Mouse (Mus musculus): ENCODE data around the gene D930020B18Rik. TPM values are rescaled to one million over a fixed set of nuclear protein-coding genes. Genes with fewer than 3 reads are reported as not detected.

Gene D930020B18Rik
- polyA plus RNA-seq (2015; fragmentation: Nextera tagmentation; extraction: Ambion mirVana) = 0.11 TPM in 1 of 2 replicates, not detected in the other

- H3K4me2 ChIP-seq = peak within 1 kb of the TSS; percentile 95
- H3K9ac ChIP-seq = peak within 1 kb of the TSS; percentile 61
- H3K27ac ChIP-seq = no peak within 1 kb of the TSS
- H3K4me1 ChIP-seq = peaks cover 19% of the 10 kb centered on the region
- peak; percentile 60 for ATAC-seq
- under 1% methylated on average over 69 of the region's 69 CpGs for WGBS
- H3K9me3 ChIP-seq (replicated peaks) = no peaks in the 10 kb centered on the region
- H3K36me3 ChIP-seq (ENCODE audit: poor library complexity, severe bottlenecking) = no peaks in the 10 kb centered on the region
- peak within 1 kb of the TSS; percentile 54 for H3K4me3 ChIP-seq
- peaks cover 45% of the 10 kb centered on the region for H3K27me3 ChIP-seq
Measured at GRCm38 (mm10) chr10:121641272-121642053, at the start of gene D930020B18Rik. Gene D930020B18Rik (plus strand): TSS chr10:121641588.

- Histone ChIP-seq H3K27ac (no peak overlapping the region), H3K9ac (no peak overlapping the region), H3K27me3 (no peaks in the 10 kb centered on the region), H3K9me3 (replicated peaks) (no peaks in the 10 kb centered on the region), H3K4me2 (no peak overlapping the region), H3K4me3 (no peak overlapping the region), H3K36me3 (ENCODE audit: poor library complexity, severe bottlenecking) (peaks cover 88% of the 10 kb centered on the region), H3K4me1 (no peaks in the 10 kb centered on the region)
- ATAC-seq = no peak
- 91% methylated on average over 9 of the region's 9 CpGs for whole genome bisulfite sequencing
Measured at GRCm38 (mm10) chr10:121596580-121596979, 44.8 kb upstream of the D930020B18Rik start.

GRCm38 (mm10) chr10:121601272-121601671, 40.1 kb upstream of the D930020B18Rik start:
- H3K4me2 ChIP-seq = no peak overlapping the region
- no peak overlapping the region for H3K9ac ChIP-seq
- H3K27ac ChIP-seq = no peak overlapping the region
- no peak for ATAC-seq
- no peaks in the 10 kb centered on the region for H3K27me3 ChIP-seq
- no peaks in the 10 kb centered on the region for H3K4me1 ChIP-seq
- H3K4me3 ChIP-seq = no peak overlapping the region
- peaks cover 97% of the 10 kb centered on the region for H3K36me3 ChIP-seq (ENCODE audit: poor library complexity, severe bottlenecking)
- H3K9me3 ChIP-seq (replicated peaks) = no peaks in the 10 kb centered on the region
- 89% methylated on average over 6 of the region's 6 CpGs for WGBS

- Histone ChIP-seq H3K27ac (no peak overlapping the region), H3K4me2 (no peak overlapping the region), H3K9ac (no peak overlapping the region), H3K36me3 (ENCODE audit: poor library complexity, severe bottlenecking) (peaks cover 97% of the 10 kb centered on the region), H3K4me1 (no peaks in the 10 kb centered on the region), H3K4me3 (no peak overlapping the region), H3K27me3 (no peaks in the 10 kb centered on the region), H3K9me3 (replicated peaks) (no peaks in the 10 kb centered on the region)
- WGBS = 91% methylated on average over 4 of the region's 4 CpGs
- ATAC-seq = no peak
Measured at GRCm38 (mm10) chr10:121603556-121603955, 37.8 kb upstream of the D930020B18Rik start.

- Histone ChIP-seq H3K27me3 (no peaks in the 10 kb centered on the region), H3K9ac (no peak overlapping the region), H3K4me2 (no peak overlapping the region), H3K27ac (no peak overlapping the region), H3K9me3 (replicated peaks) (0 out of 2 replicates have a peak, but pooled peaks cover 3% of the 10 kb centered on the region), H3K4me3 (no peak overlapping the region), H3K36me3 (ENCODE audit: poor library complexity, severe bottlenecking) (peaks cover 93% of the 10 kb centered on the region), H3K4me1 (no peaks in the 10 kb centered on the region)
- no peak for ATAC-seq
- WGBS = 96% methylated on average over 13 of the region's 13 CpGs
Measured at GRCm38 (mm10) chr10:121604632-121605344, 36.6 kb upstream of the D930020B18Rik start.

GRCm38 (mm10) chr10:121608177-121608576, 33.2 kb upstream of the D930020B18Rik start:
- H3K9me3 ChIP-seq (replicated peaks) = 0 out of 2 replicates have a peak, but pooled peaks cover 3% of the 10 kb centered on the region
- no peak overlapping the region for H3K27ac ChIP-seq
- H3K9ac ChIP-seq = no peak overlapping the region
- no peak for ATAC-seq
- peaks cover 89% of the 10 kb centered on the region for H3K36me3 ChIP-seq (ENCODE audit: poor library complexity, severe bottlenecking)
- no peaks in the 10 kb centered on the region for H3K4me1 ChIP-seq
- 93% methylated on average over 10 of the region's 10 CpGs for WGBS
- H3K27me3 ChIP-seq = no peaks in the 10 kb centered on the region
- no peak overlapping the region for H3K4me2 ChIP-seq
- no peak overlapping the region for H3K4me3 ChIP-seq

- H3K4me3 ChIP-seq = no peak overlapping the region
- 59% methylated on average over 10 of the region's 10 CpGs for WGBS
- no peaks in the 10 kb centered on the region for H3K4me1 ChIP-seq
- 0 out of 2 replicates have a peak, but pooled peaks cover 3% of the 10 kb centered on the region for H3K9me3 ChIP-seq (replicated peaks)
- H3K9ac ChIP-seq = no peak overlapping the region
- no peak for ATAC-seq
- H3K36me3 ChIP-seq (ENCODE audit: poor library complexity, severe bottlenecking) = peaks cover 84% of the 10 kb centered on the region
- no peak overlapping the region for H3K27ac ChIP-seq
- H3K27me3 ChIP-seq = no peaks in the 10 kb centered on the region
- H3K4me2 ChIP-seq = no peak overlapping the region
Measured at GRCm38 (mm10) chr10:121611587-121611986, 29.8 kb upstream of the D930020B18Rik start.

- H3K27ac ChIP-seq = no peak overlapping the region
- H3K9me3 ChIP-seq (replicated peaks) = 0 out of 2 replicates have a peak, but pooled peaks cover 3% of the 10 kb centered on the region
- no peaks in the 10 kb centered on the region for H3K27me3 ChIP-seq
- H3K4me2 ChIP-seq = no peak overlapping the region
- no peak overlapping the region for H3K9ac ChIP-seq
- no peak overlapping the region for H3K4me3 ChIP-seq
- WGBS = 92% methylated on average over 6 of the region's 6 CpGs
- H3K4me1 ChIP-seq = no peaks in the 10 kb centered on the region
- no peak for ATAC-seq
- H3K36me3 ChIP-seq (ENCODE audit: poor library complexity, severe bottlenecking) = peaks cover 84% of the 10 kb centered on the region
Measured at GRCm38 (mm10) chr10:121612448-121612847, 28.9 kb upstream of the D930020B18Rik start.

- H3K4me3 ChIP-seq = no peak overlapping the region
- H3K4me2 ChIP-seq = no peak overlapping the region
- H3K9ac ChIP-seq = no peak overlapping the region
- H3K36me3 ChIP-seq (ENCODE audit: poor library complexity, severe bottlenecking) = peaks cover 85% of the 10 kb centered on the region
- H3K27ac ChIP-seq = no peak overlapping the region
- no peaks in the 10 kb centered on the region for H3K4me1 ChIP-seq
- WGBS = 95% methylated on average over 13 of the region's 13 CpGs
- 0 out of 2 replicates have a peak, but pooled peaks cover 3% of the 10 kb centered on the region for H3K9me3 ChIP-seq (replicated peaks)
- no peak for ATAC-seq
- H3K27me3 ChIP-seq = no peaks in the 10 kb centered on the region
Measured at GRCm38 (mm10) chr10:121613570-121613969, 27.8 kb upstream of the D930020B18Rik start.

- H3K27me3 ChIP-seq = no peaks in the 10 kb centered on the region
- no peaks in the 10 kb centered on the region for H3K4me1 ChIP-seq
- H3K27ac ChIP-seq = no peak overlapping the region
- H3K4me3 ChIP-seq = no peak overlapping the region
- H3K36me3 ChIP-seq (ENCODE audit: poor library complexity, severe bottlenecking) = peaks cover 84% of the 10 kb centered on the region
- H3K9me3 ChIP-seq (replicated peaks) = no peaks in the 10 kb centered on the region
- no peak overlapping the region for H3K9ac ChIP-seq
- ATAC-seq = no peak
- 95% methylated on average over 13 of the region's 13 CpGs for WGBS
- H3K4me2 ChIP-seq = no peak overlapping the region
Measured at GRCm38 (mm10) chr10:121615146-121615870, 26.1 kb upstream of the D930020B18Rik start.

- no peak overlapping the region for H3K27ac ChIP-seq
- WGBS = 47% methylated on average over 7 of the region's 7 CpGs
- H3K4me1 ChIP-seq = no peaks in the 10 kb centered on the region
- no peak for ATAC-seq
- H3K27me3 ChIP-seq = no peaks in the 10 kb centered on the region
- H3K9ac ChIP-seq = no peak overlapping the region
- H3K4me2 ChIP-seq = no peak overlapping the region
- no peak overlapping the region for H3K4me3 ChIP-seq
- peaks cover 84% of the 10 kb centered on the region for H3K36me3 ChIP-seq (ENCODE audit: poor library complexity, severe bottlenecking)
- no peaks in the 10 kb centered on the region for H3K9me3 ChIP-seq (replicated peaks)
Measured at GRCm38 (mm10) chr10:121615935-121616334, 25.5 kb upstream of the D930020B18Rik start.

GRCm38 (mm10) chr10:121622431-121622830, 19.0 kb upstream of the D930020B18Rik start:
- WGBS = 88% methylated on average over 6 of the region's 6 CpGs

More at GRCm38 (mm10) chr10:121622431-121622830, 19.0 kb upstream of the D930020B18Rik start:
- no peak for ATAC-seq
- H3K9me3 ChIP-seq (replicated peaks) = no peaks in the 10 kb centered on the region
- no peaks in the 10 kb centered on the region for H3K27me3 ChIP-seq
- H3K4me1 ChIP-seq = peaks cover 18% of the 10 kb centered on the region
- H3K9ac ChIP-seq = no peak overlapping the region
- no peak overlapping the region for H3K27ac ChIP-seq
- no peak overlapping the region for H3K4me2 ChIP-seq
- H3K4me3 ChIP-seq = no peak overlapping the region
- peaks cover 41% of the 10 kb centered on the region for H3K36me3 ChIP-seq (ENCODE audit: poor library complexity, severe bottlenecking)

All from forebrain, embryonic 13.5 days (tissue).